Mouse (Mus musculus): ENCODE measurements around the gene Arl6ip1. TPM values are rescaled to one million over a fixed set of nuclear protein-coding genes. Genes with fewer than 3 reads are reported as not detected.

Gene Arl6ip1
- polyA plus RNA-seq, 1 experiment from 2014 or later = 435 TPM

- DNase-seq (ENCODE audit: low spot score) (no peak), ATAC-seq (ENCODE audit: low FRiP score) (no peak)
- WGBS = 93% methylated on average over 4 of the region's 4 CpGs
- H3K36me3 ChIP-seq (ENCODE audit: control insufficient read depth, insufficient read depth, low read length) = no peaks in the 10 kb centered on the region
- no peak overlapping the region for H3K4me3 ChIP-seq (ENCODE audit: low read depth, low read length)
- no peaks in the 10 kb centered on the region for H3K9me3 ChIP-seq (ENCODE audit: control insufficient read depth, low read length)
- no peaks in the 10 kb centered on the region for H3K27me3 ChIP-seq (ENCODE audit: control insufficient read depth, insufficient read depth, low read length)
- H3K4me1 ChIP-seq (replicated peaks; ENCODE audit: control insufficient read depth, insufficient read depth, low read length) = no peaks in the 10 kb centered on the region
- no peak overlapping the region for H3K9ac ChIP-seq (ENCODE audit: low read depth, low read length)
- no peak overlapping the region for H3K27ac ChIP-seq (ENCODE audit: low read depth, low read length)
- no peak overlapping the region for H3K4me2 ChIP-seq (replicated peaks; ENCODE audit: low read depth, low read length)
These were observed 49.5 kb downstream of the Arl6ip1 start for GRCm38 (mm10) chr7:118079987-118080386.

DNA sequence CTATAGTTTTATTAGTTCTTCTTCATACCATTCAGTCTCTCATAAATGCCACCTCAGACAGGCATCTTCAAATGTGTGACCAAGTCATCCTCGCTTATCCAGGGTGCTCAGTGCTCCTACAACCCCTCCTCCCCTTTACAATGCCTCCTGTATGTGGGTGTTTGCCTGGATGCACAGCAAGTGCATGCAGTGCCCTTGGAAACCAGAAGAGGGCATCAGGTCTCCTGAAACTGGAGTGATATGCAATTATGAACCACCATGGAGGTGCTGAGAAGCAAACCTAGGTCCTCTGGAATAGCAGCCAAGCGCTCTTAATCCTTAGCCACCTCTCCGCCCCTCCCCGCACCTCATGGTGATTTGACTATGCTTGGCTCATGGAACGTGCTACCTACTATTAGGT lies 50.4 kb downstream of the Arl6ip1 start:
- no peak for ATAC-seq (ENCODE audit: low FRiP score)
- H3K27me3 ChIP-seq (ENCODE audit: control insufficient read depth, insufficient read depth, low read length) = no peaks in the 10 kb centered on the region
- WGBS = 85% methylated on average over 5 of the region's 5 CpGs
- H3K4me3 ChIP-seq (ENCODE audit: low read depth, low read length) = no peak overlapping the region
- no peak for DNase-seq (ENCODE audit: low spot score)
- no peak overlapping the region for H3K9ac ChIP-seq (ENCODE audit: low read depth, low read length)
- no peaks in the 10 kb centered on the region for H3K4me1 ChIP-seq (replicated peaks; ENCODE audit: control insufficient read depth, insufficient read depth, low read length)
- H3K27ac ChIP-seq (ENCODE audit: low read depth, low read length) = no peak overlapping the region
- H3K4me2 ChIP-seq (replicated peaks; ENCODE audit: low read depth, low read length) = no peak overlapping the region
- H3K36me3 ChIP-seq (ENCODE audit: control insufficient read depth, insufficient read depth, low read length) = no peaks in the 10 kb centered on the region
- no peaks in the 10 kb centered on the region for H3K9me3 ChIP-seq (ENCODE audit: control insufficient read depth, low read length)

Other genes with a start within 250 kb of the Arl6ip1 start
- 611 and 623 TPM in 2 replicates for gene Rps15a, start 13.5 kb downstream of the Arl6ip1 start, polyA plus RNA-seq (2014; fragmentation: Nextera tagmentation; extraction: Ambion mirVana)
- gene Smg1, start 114.0 kb upstream of the Arl6ip1 start, polyA plus RNA-seq (2014; fragmentation: Nextera tagmentation; extraction: Ambion mirVana) = 20.1 and 30.3 TPM in 2 replicates

Measured in hindbrain, embryonic 11.5 days (tissue).